Mouse (Mus musculus): ENCODE measurements around the gene Btbd35f15.
"Not testable (repeated sequence)": the region's sequence is repeated elsewhere in the genome, so short reads cannot be mapped to it uniquely, and the experiment has no call there.

Btbd35f15 gene

DNA sequence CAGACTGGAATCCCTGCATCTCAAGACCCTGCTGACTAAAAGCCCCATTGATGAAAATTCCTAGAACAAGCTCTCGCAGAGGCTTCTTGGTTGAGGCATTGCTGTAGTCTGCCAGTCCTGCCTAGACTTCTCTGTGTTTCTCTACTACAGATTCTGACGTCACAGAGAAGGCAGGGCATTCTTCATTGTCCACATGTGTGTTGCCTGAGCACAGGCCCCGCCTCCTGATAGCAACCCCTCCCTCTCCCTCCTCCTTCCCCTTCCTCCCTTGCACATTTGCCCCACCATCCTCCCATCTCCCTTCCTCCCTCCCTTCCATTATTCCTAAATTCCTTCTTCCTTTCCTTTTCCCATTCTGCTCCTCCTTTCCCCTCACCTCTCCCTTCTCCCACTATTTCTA lies at the start of gene Btbd35f15:
Gene Btbd35f15, minus strand, starts transcription at position 101 of the 400 bp plus-strand sequence.
- DNase-seq (ENCODE audit: low spot score in 2 of 2), result not testable (repeated sequence)

All from frontal cortex, postnatal 25 days (tissue).